Mouse (Mus musculus): Measurements from ENCODE around the gene Kcnh8. TPM values are rescaled to one million over a fixed set of nuclear protein-coding genes. Genes with fewer than 3 reads are reported as not detected.

The Kcnh8 gene
- polyA plus RNA-seq, 1 experiment from 2014 or later, result 0.88 TPM

GRCm38 (mm10) chr17:52611382-52611781, 8.9 kb downstream of the Kcnh8 start:
- Histone ChIP-seq H3K9me3 (no peaks in the 10 kb centered on the region), H3K27ac (no peak overlapping the region), H3K36me3 (no peaks in the 10 kb centered on the region), H3K27me3 (no peaks in the 10 kb centered on the region), H3K9ac (no peak overlapping the region), H3K4me2 (replicated peaks) (no peak overlapping the region), H3K4me3 (no peak overlapping the region), H3K4me1 (no peaks in the 10 kb centered on the region)
- no peak for ATAC-seq (ENCODE audit: insufficient number of reproducible peaks, insufficient read depth, low FRiP score, low TSS enrichment)
- 70% methylated on average over 4 of the region's 4 CpGs for WGBS

GRCm38 (mm10) chr17:52649186-52649585, 46.7 kb downstream of the Kcnh8 start:
- Histone ChIP-seq H3K4me1 (no peaks in the 10 kb centered on the region), H3K27me3 (no peaks in the 10 kb centered on the region), H3K9ac (no peak overlapping the region), H3K36me3 (no peaks in the 10 kb centered on the region), H3K4me2 (replicated peaks) (no peak overlapping the region), H3K9me3 (no peaks in the 10 kb centered on the region), H3K27ac (no peak overlapping the region), H3K4me3 (no peak overlapping the region)
- ATAC-seq (ENCODE audit: insufficient number of reproducible peaks, insufficient read depth, low FRiP score, low TSS enrichment), result no peak

GRCm38 (mm10) chr17:52691988-52692387, 89.5 kb downstream of the Kcnh8 start:
- Histone ChIP-seq H3K27me3 (no peaks in the 10 kb centered on the region), H3K9ac (no peak overlapping the region), H3K27ac (no peak overlapping the region), H3K36me3 (no peaks in the 10 kb centered on the region), H3K9me3 (no peaks in the 10 kb centered on the region), H3K4me1 (no peaks in the 10 kb centered on the region), H3K4me2 (replicated peaks) (no peak overlapping the region), H3K4me3 (no peak overlapping the region)
- ATAC-seq (ENCODE audit: insufficient number of reproducible peaks, insufficient read depth, low FRiP score, low TSS enrichment), result no peak

GRCm38 (mm10) chr17:52701944-52702343, 99.4 kb downstream of the Kcnh8 start:
- Histone ChIP-seq H3K4me1 (no peaks in the 10 kb centered on the region), H3K36me3 (no peaks in the 10 kb centered on the region), H3K9me3 (no peaks in the 10 kb centered on the region), H3K4me3 (no peak overlapping the region), H3K9ac (no peak overlapping the region), H3K27ac (no peak overlapping the region), H3K4me2 (replicated peaks) (no peak overlapping the region), H3K27me3 (no peaks in the 10 kb centered on the region)
- 78% methylated on average over 3 of the region's 3 CpGs for WGBS
- ATAC-seq (ENCODE audit: insufficient number of reproducible peaks, insufficient read depth, low FRiP score, low TSS enrichment), result no peak

GRCm38 (mm10) chr17:52712319-52712718, 109.8 kb downstream of the Kcnh8 start:
- no peak overlapping the region for H3K4me3 ChIP-seq
- no peak overlapping the region for H3K4me2 ChIP-seq (replicated peaks)
- no peaks in the 10 kb centered on the region for H3K36me3 ChIP-seq
- no peak overlapping the region for H3K27ac ChIP-seq
- 17% methylated on average over 1 of the region's 1 CpGs for WGBS
- no peaks in the 10 kb centered on the region for H3K4me1 ChIP-seq
- H3K9me3 ChIP-seq, result no peaks in the 10 kb centered on the region
- H3K9ac ChIP-seq, result no peak overlapping the region
- H3K27me3 ChIP-seq, result no peaks in the 10 kb centered on the region
- ATAC-seq (ENCODE audit: insufficient number of reproducible peaks, insufficient read depth, low FRiP score, low TSS enrichment), result no peak

- no peak for ATAC-seq (ENCODE audit: insufficient number of reproducible peaks, insufficient read depth, low FRiP score, low TSS enrichment)
- WGBS, result 66% methylated on average over 3 of the region's 3 CpGs
- no peak overlapping the region for H3K4me3 ChIP-seq
- H3K27ac ChIP-seq, result no peak overlapping the region
- H3K36me3 ChIP-seq, result no peaks in the 10 kb centered on the region
- no peak overlapping the region for H3K4me2 ChIP-seq (replicated peaks)
- no peaks in the 10 kb centered on the region for H3K9me3 ChIP-seq
- H3K9ac ChIP-seq, result no peak overlapping the region
- no peaks in the 10 kb centered on the region for H3K27me3 ChIP-seq
- no peaks in the 10 kb centered on the region for H3K4me1 ChIP-seq
Measured at GRCm38 (mm10) chr17:52722214-52722613, 119.7 kb downstream of the Kcnh8 start.

- ATAC-seq (ENCODE audit: insufficient number of reproducible peaks, insufficient read depth, low FRiP score, low TSS enrichment), result no peak
- WGBS, result 82% methylated on average over 2 of the region's 2 CpGs
Measured at GRCm38 (mm10) chr17:52728806-52729205, 126.3 kb downstream of the Kcnh8 start.

GRCm38 (mm10) chr17:52738436-52738835, 135.9 kb downstream of the Kcnh8 start:
- Histone ChIP-seq H3K27ac (no peak overlapping the region), H3K27me3 (no peaks in the 10 kb centered on the region), H3K36me3 (no peaks in the 10 kb centered on the region), H3K4me1 (no peaks in the 10 kb centered on the region), H3K9ac (no peak overlapping the region), H3K4me2 (replicated peaks) (no peak overlapping the region), H3K4me3 (no peak overlapping the region), H3K9me3 (no peaks in the 10 kb centered on the region)
- ATAC-seq (ENCODE audit: insufficient number of reproducible peaks, insufficient read depth, low FRiP score, low TSS enrichment), result no peak

More at GRCm38 (mm10) chr17:52728806-52729205, 126.3 kb downstream of the Kcnh8 start:
- Histone ChIP-seq H3K36me3 (no peaks in the 10 kb centered on the region), H3K9ac (no peak overlapping the region), H3K4me3 (no peak overlapping the region), H3K9me3 (no peaks in the 10 kb centered on the region), H3K27ac (no peak overlapping the region), H3K27me3 (no peaks in the 10 kb centered on the region), H3K4me2 (replicated peaks) (no peak overlapping the region), H3K4me1 (no peaks in the 10 kb centered on the region)

GRCm38 (mm10) chr17:52788151-52788550, 185.6 kb downstream of the Kcnh8 start:
- H3K9me3 ChIP-seq, result no peaks in the 10 kb centered on the region
- no peak overlapping the region for H3K4me2 ChIP-seq (replicated peaks)
- no peak overlapping the region for H3K27ac ChIP-seq
- 70% methylated on average over 3 of the region's 3 CpGs for WGBS
- no peak overlapping the region for H3K4me3 ChIP-seq
- no peaks in the 10 kb centered on the region for H3K27me3 ChIP-seq
- no peaks in the 10 kb centered on the region for H3K36me3 ChIP-seq
- ATAC-seq (ENCODE audit: insufficient number of reproducible peaks, insufficient read depth, low FRiP score, low TSS enrichment), result no peak
- no peaks in the 10 kb centered on the region for H3K4me1 ChIP-seq
- no peak overlapping the region for H3K9ac ChIP-seq

- Histone ChIP-seq H3K4me2 (replicated peaks) (no peak overlapping the region), H3K27ac (no peak overlapping the region), H3K4me1 (no peaks in the 10 kb centered on the region), H3K4me3 (no peak overlapping the region), H3K9ac (no peak overlapping the region), H3K9me3 (no peaks in the 10 kb centered on the region), H3K36me3 (no peaks in the 10 kb centered on the region), H3K27me3 (no peaks in the 10 kb centered on the region)
- WGBS, result 60% methylated on average over 6 of the region's 6 CpGs
- ATAC-seq (ENCODE audit: insufficient number of reproducible peaks, insufficient read depth, low FRiP score, low TSS enrichment), result no peak
Measured at GRCm38 (mm10) chr17:52804463-52804862, 202.0 kb downstream of the Kcnh8 start.

- H3K27me3 ChIP-seq, result no peaks in the 10 kb centered on the region
- H3K36me3 ChIP-seq, result no peaks in the 10 kb centered on the region
- WGBS, result 83% methylated on average over 1 of the region's 1 CpGs
Measured at GRCm38 (mm10) chr17:52810773-52811172, 208.3 kb downstream of the Kcnh8 start.

GRCm38 (mm10) chr17:52819007-52819406, 216.5 kb downstream of the Kcnh8 start:
- no peaks in the 10 kb centered on the region for H3K27me3 ChIP-seq
- H3K4me2 ChIP-seq (replicated peaks), result no peak overlapping the region
- H3K4me1 ChIP-seq, result no peaks in the 10 kb centered on the region
- H3K36me3 ChIP-seq, result no peaks in the 10 kb centered on the region
- no peak for ATAC-seq (ENCODE audit: insufficient number of reproducible peaks, insufficient read depth, low FRiP score, low TSS enrichment)
- no peak overlapping the region for H3K4me3 ChIP-seq
- no peak overlapping the region for H3K9ac ChIP-seq
- WGBS, result 78% methylated on average over 1 of the region's 1 CpGs
- no peak overlapping the region for H3K27ac ChIP-seq
- no peaks in the 10 kb centered on the region for H3K9me3 ChIP-seq

More at GRCm38 (mm10) chr17:52810773-52811172, 208.3 kb downstream of the Kcnh8 start:
- no peaks in the 10 kb centered on the region for H3K4me1 ChIP-seq
- H3K9me3 ChIP-seq, result no peaks in the 10 kb centered on the region
- ATAC-seq (ENCODE audit: insufficient number of reproducible peaks, insufficient read depth, low FRiP score, low TSS enrichment), result no peak
- no peak overlapping the region for H3K4me2 ChIP-seq (replicated peaks)
- H3K9ac ChIP-seq, result no peak overlapping the region
- H3K4me3 ChIP-seq, result no peak overlapping the region
- H3K27ac ChIP-seq, result no peak overlapping the region

GRCm38 (mm10) chr17:52829678-52830077, 227.2 kb downstream of the Kcnh8 start:
- H3K4me3 ChIP-seq, result no peak overlapping the region
- no peaks in the 10 kb centered on the region for H3K4me1 ChIP-seq
- no peaks in the 10 kb centered on the region for H3K9me3 ChIP-seq
- H3K27ac ChIP-seq, result no peak overlapping the region
- no peak overlapping the region for H3K4me2 ChIP-seq (replicated peaks)
- H3K9ac ChIP-seq, result no peak overlapping the region
- no peak for ATAC-seq (ENCODE audit: insufficient number of reproducible peaks, insufficient read depth, low FRiP score, low TSS enrichment)
- WGBS, result 89% methylated on average over 4 of the region's 4 CpGs
- H3K27me3 ChIP-seq, result no peaks in the 10 kb centered on the region
- H3K36me3 ChIP-seq, result no peaks in the 10 kb centered on the region
